Mouse (Mus musculus): Measurements from ENCODE around the gene 2310057J18Rik.
"Not testable (repeated sequence)": the region's sequence is repeated elsewhere in the genome, so short reads cannot be mapped to it uniquely, and the experiment has no call there.

DNA sequence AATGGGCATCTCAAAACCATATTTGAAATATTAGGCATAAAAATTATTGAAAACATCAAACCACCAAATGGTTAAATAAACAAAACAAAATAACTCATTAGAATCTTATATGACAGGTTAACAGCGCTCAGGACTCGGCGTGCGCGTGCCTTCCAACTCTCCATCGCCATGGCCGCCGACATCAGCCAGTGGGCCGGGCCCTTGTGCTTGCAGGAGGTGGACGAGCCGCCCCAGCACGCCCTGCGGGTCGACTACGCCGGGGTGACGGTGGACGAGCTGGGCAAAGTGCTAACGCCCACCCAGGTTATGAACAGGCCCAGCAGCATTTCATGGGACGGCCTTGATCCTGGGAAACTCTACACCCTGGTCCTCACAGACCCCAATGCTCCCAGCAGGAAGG lies 43.9 kb upstream of the 2310057J18Rik start:
- not testable (repeated sequence) for TF ChIP-seq E2F4 (IDR thresholded peaks at IDR 0.05; ENCODE audit: insufficient read depth); USF1 (IDR thresholded peaks at IDR 0.05; ENCODE audit: low read depth); SRF (IDR thresholded peaks at IDR 0.05; ENCODE audit: control insufficient read depth, insufficient read length, low read depth); MYOD1 (IDR thresholded peaks at IDR 0.05; ENCODE audit: control insufficient read depth in 1 of 3, insufficient read length in 2 of 3, low read depth in 2 of 3); POLR2A (IDR thresholded peaks at IDR 0.05; ENCODE audit: insufficient read length, low read depth); MYOG (IDR thresholded peaks at IDR 0.05; ENCODE audit: control insufficient read depth in 1 of 3, insufficient read depth in 1 of 3, insufficient read length in 2 of 3, low read depth in 2 of 3); POLR2AphosphoS2 (IDR thresholded peaks at IDR 0.05; ENCODE audit: insufficient read length, low read depth)
